Mouse (Mus musculus) layer of hippocampus, postnatal 36 days (tissue): ENCODE results near the gene BC061212. TPM values are rescaled to one million over a fixed set of nuclear protein-coding genes. Genes with fewer than 3 reads are reported as not detected.
"Not testable (repeated sequence)": the region's sequence is repeated elsewhere in the genome, so short reads cannot be mapped to it uniquely, and the experiment has no call there.

Experiments
- DNase-seq, 2 experiments: peaks; one replicate each; pipeline ENCODE4 v3.0.0; 2022
- total RNA-seq, 2 experiments: library from RNA; stranded (reverse); gene quantifications; 2 replicates each; pipeline ENCODE4 v1.2.3; 2021

BC061212 gene
- total RNA-seq: not detected

DNA sequence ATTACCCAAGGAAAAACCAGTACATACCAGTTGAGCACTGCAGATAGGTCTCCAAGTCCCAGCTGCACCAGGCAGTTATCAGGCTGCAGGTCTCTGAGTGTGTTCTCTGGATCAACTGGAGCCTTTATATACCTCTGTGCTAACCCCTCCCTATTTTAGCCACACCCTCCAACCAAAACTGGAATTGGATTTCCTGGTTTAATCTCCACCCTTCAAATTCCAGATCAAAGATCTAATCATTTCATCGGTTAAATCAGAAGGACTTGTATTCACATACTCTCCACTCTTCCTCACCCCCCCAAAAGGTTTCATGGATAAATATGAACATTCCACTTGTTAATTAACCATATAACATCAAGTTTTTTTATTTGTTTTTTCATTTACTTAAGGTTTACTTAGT lies at the start of gene BC061212:
TSS of gene BC061212 (minus strand) at position 101 of the 400 bp plus-strand sequence.
- not testable (repeated sequence) for DNase-seq

GRCm38 (mm10) chr5:94076085-94076484 lies 5.7 kb upstream of the BC061212 start, which contains the start of gene Gm6351:
Gene Gm6351, plus strand, starts transcription at chr5:94076385.
- DNase-seq: not testable (repeated sequence)

Other genes with a start within 250 kb of the BC061212 start
- gene Gm7792, start 226.8 kb downstream of the BC061212 start, total RNA-seq: not detected
- not detected for gene Gm16429, start 141.5 kb downstream of the BC061212 start, total RNA-seq
- not detected for gene Gm6351, start 5.8 kb upstream of the BC061212 start, total RNA-seq
- gene Gm3106, start 147.5 kb upstream of the BC061212 start, total RNA-seq: not detected
- gene A430089I19Rik, start 236.3 kb upstream of the BC061212 start, total RNA-seq: not detected
- gene Gm6502, start 243.9 kb upstream of the BC061212 start, total RNA-seq: not detected